Mouse (Mus musculus): ENCODE results near the gene Col25a1. TPM values are rescaled to one million over a fixed set of nuclear protein-coding genes. Genes with fewer than 3 reads are reported as not detected.
A peak's percentile ranks its signal among the peaks of the same experiment; 100 is the strongest.

Gene Col25a1
- polyA plus RNA-seq, 1 experiment: 2.8 TPM

GRCm38 (mm10) chr3:130137640-130138039, 6.3 kb downstream of the Col25a1 start:
- Histone ChIP-seq H3K36me3 (ENCODE audit: control insufficient read depth, insufficient read depth) (no peaks in the 10 kb centered on the region), H3K79me2 (ENCODE audit: control insufficient read depth, insufficient read depth) (no peaks in the 10 kb centered on the region), H3K4me2 (ENCODE audit: low read depth) (peak overlapping the region; percentile 40), H3ac (ENCODE audit: control insufficient read depth, insufficient read length) (no peak overlapping the region), H3K27me3 (ENCODE audit: control insufficient read depth, insufficient read depth, insufficient read length) (no peaks in the 10 kb centered on the region), H3K4me3 (no peak overlapping the region)
- TF ChIP-seq TCF3 (IDR thresholded peaks at IDR 0.05; ENCODE audit: insufficient read length, low read depth) (no peak), MYOG (IDR thresholded peaks at IDR 0.05; ENCODE audit: control insufficient read depth in 1 of 3, insufficient read depth in 1 of 3, insufficient read length in 2 of 3, low read depth in 2 of 3) (no peak), SRF (IDR thresholded peaks at IDR 0.05; ENCODE audit: control insufficient read depth, insufficient read length, low read depth) (no peak), TCF12 (IDR thresholded peaks at IDR 0.05; ENCODE audit: insufficient read depth, poor library complexity, severe bottlenecking) (no peak), CEBPB (IDR thresholded peaks at IDR 0.05; ENCODE audit: insufficient read depth, poor library complexity, severe bottlenecking) (no peak), USF1 (IDR thresholded peaks at IDR 0.05; ENCODE audit: low read depth) (no peak), REST (IDR thresholded peaks at IDR 0.05; ENCODE audit: insufficient read depth, insufficient read length) (no peak), MAX (IDR thresholded peaks at IDR 0.05; ENCODE audit: low read depth) (no peak), POLR2AphosphoS2 (IDR thresholded peaks at IDR 0.05; ENCODE audit: insufficient read length, low read depth) (no peak), POLR2A (IDR thresholded peaks at IDR 0.05; ENCODE audit: insufficient read length, low read depth) (no peak), MYOD1 (IDR thresholded peaks at IDR 0.05; ENCODE audit: control insufficient read depth in 1 of 3, insufficient read length in 2 of 3, low read depth in 2 of 3) (no peak), E2F4 (IDR thresholded peaks at IDR 0.05; ENCODE audit: insufficient read depth) (no peak)

- Histone ChIP-seq H3ac (ENCODE audit: control insufficient read depth, insufficient read length) (no peak overlapping the region), H3K4me2 (ENCODE audit: low read depth) (no peak overlapping the region), H3K36me3 (ENCODE audit: control insufficient read depth, insufficient read depth) (no peaks in the 10 kb centered on the region), H3K4me3 (no peak overlapping the region), H3K79me2 (ENCODE audit: control insufficient read depth, insufficient read depth) (no peaks in the 10 kb centered on the region), H3K27me3 (ENCODE audit: control insufficient read depth, insufficient read depth, insufficient read length) (no peaks in the 10 kb centered on the region)
- TF ChIP-seq TCF3 (IDR thresholded peaks at IDR 0.05; ENCODE audit: insufficient read length, low read depth): no peak
- TF ChIP-seq REST (IDR thresholded peaks at IDR 0.05; ENCODE audit: insufficient read depth, insufficient read length): no peak
These were observed 14.6 kb downstream of the Col25a1 start for GRCm38 (mm10) chr3:130145874-130146273.

GRCm38 (mm10) chr3:130147827-130148226, 16.5 kb downstream of the Col25a1 start:
- Histone ChIP-seq H3K79me2 (ENCODE audit: control insufficient read depth, insufficient read depth) (no peaks in the 10 kb centered on the region), H3ac (ENCODE audit: control insufficient read depth, insufficient read length) (no peak overlapping the region), H3K4me2 (ENCODE audit: low read depth) (peak overlapping the region; percentile 48), H3K4me3 (no peak overlapping the region), H3K36me3 (ENCODE audit: control insufficient read depth, insufficient read depth) (no peaks in the 10 kb centered on the region), H3K27me3 (ENCODE audit: control insufficient read depth, insufficient read depth, insufficient read length) (no peaks in the 10 kb centered on the region)
- TF ChIP-seq POLR2A (IDR thresholded peaks at IDR 0.05; ENCODE audit: insufficient read length, low read depth) (no peak), MYOD1 (IDR thresholded peaks at IDR 0.05; ENCODE audit: control insufficient read depth in 1 of 3, insufficient read length in 2 of 3, low read depth in 2 of 3) (peak; percentile 48 to 97 (median 97)), MAX (IDR thresholded peaks at IDR 0.05; ENCODE audit: low read depth) (no peak), USF1 (IDR thresholded peaks at IDR 0.05; ENCODE audit: low read depth) (no peak), CEBPB (IDR thresholded peaks at IDR 0.05; ENCODE audit: insufficient read depth, poor library complexity, severe bottlenecking) (no peak), MYOG (IDR thresholded peaks at IDR 0.05; ENCODE audit: control insufficient read depth in 1 of 3, insufficient read depth in 1 of 3, insufficient read length in 2 of 3, low read depth in 2 of 3) (peak; percentile 78 to 97 (median 80)), REST (IDR thresholded peaks at IDR 0.05; ENCODE audit: insufficient read depth, insufficient read length) (no peak), POLR2AphosphoS2 (IDR thresholded peaks at IDR 0.05; ENCODE audit: insufficient read length, low read depth) (no peak), E2F4 (IDR thresholded peaks at IDR 0.05; ENCODE audit: insufficient read depth) (no peak), TCF12 (IDR thresholded peaks at IDR 0.05; ENCODE audit: insufficient read depth, poor library complexity, severe bottlenecking) (peak; percentile 70), TCF3 (IDR thresholded peaks at IDR 0.05; ENCODE audit: insufficient read length, low read depth) (peak; percentile 81), SRF (IDR thresholded peaks at IDR 0.05; ENCODE audit: control insufficient read depth, insufficient read length, low read depth) (no peak)

GRCm38 (mm10) chr3:130149180-130149579, 17.9 kb downstream of the Col25a1 start:
- no peak overlapping the region for H3ac ChIP-seq (ENCODE audit: control insufficient read depth, insufficient read length)
- no peaks in the 10 kb centered on the region for H3K79me2 ChIP-seq (ENCODE audit: control insufficient read depth, insufficient read depth)
- H3K27me3 ChIP-seq (ENCODE audit: control insufficient read depth, insufficient read depth, insufficient read length): no peaks in the 10 kb centered on the region
- no peaks in the 10 kb centered on the region for H3K36me3 ChIP-seq (ENCODE audit: control insufficient read depth, insufficient read depth)
- TF ChIP-seq TCF3 (IDR thresholded peaks at IDR 0.05; ENCODE audit: insufficient read length, low read depth): no peak
- TF ChIP-seq MYOG (IDR thresholded peaks at IDR 0.05; ENCODE audit: control insufficient read depth in 1 of 3, insufficient read depth in 1 of 3, insufficient read length in 2 of 3, low read depth in 2 of 3): no peak
- TF ChIP-seq TCF12 (IDR thresholded peaks at IDR 0.05; ENCODE audit: insufficient read depth, poor library complexity, severe bottlenecking): no peak
- no peak for TF ChIP-seq MYOD1 (IDR thresholded peaks at IDR 0.05; ENCODE audit: control insufficient read depth in 1 of 3, insufficient read length in 2 of 3, low read depth in 2 of 3)
- no peak for TF ChIP-seq POLR2A (IDR thresholded peaks at IDR 0.05; ENCODE audit: insufficient read length, low read depth)
- TF ChIP-seq POLR2AphosphoS2 (IDR thresholded peaks at IDR 0.05; ENCODE audit: insufficient read length, low read depth): no peak
- TF ChIP-seq REST (IDR thresholded peaks at IDR 0.05; ENCODE audit: insufficient read depth, insufficient read length): no peak
- H3K4me2 ChIP-seq (ENCODE audit: low read depth): no peak overlapping the region
- no peak overlapping the region for H3K4me3 ChIP-seq

GRCm38 (mm10) chr3:130153117-130153516, 21.8 kb downstream of the Col25a1 start:
- Histone ChIP-seq H3K36me3 (ENCODE audit: control insufficient read depth, insufficient read depth) (no peaks in the 10 kb centered on the region), H3K4me2 (ENCODE audit: low read depth) (no peak overlapping the region), H3K27me3 (ENCODE audit: control insufficient read depth, insufficient read depth, insufficient read length) (no peaks in the 10 kb centered on the region), H3ac (ENCODE audit: control insufficient read depth, insufficient read length) (no peak overlapping the region), H3K79me2 (ENCODE audit: control insufficient read depth, insufficient read depth) (no peaks in the 10 kb centered on the region), H3K4me3 (no peak overlapping the region)
- TF ChIP-seq REST (IDR thresholded peaks at IDR 0.05; ENCODE audit: insufficient read depth, insufficient read length) (no peak), TCF3 (IDR thresholded peaks at IDR 0.05; ENCODE audit: insufficient read length, low read depth) (no peak), SRF (IDR thresholded peaks at IDR 0.05; ENCODE audit: control insufficient read depth, insufficient read length, low read depth) (no peak), USF1 (IDR thresholded peaks at IDR 0.05; ENCODE audit: low read depth) (no peak), POLR2AphosphoS2 (IDR thresholded peaks at IDR 0.05; ENCODE audit: insufficient read length, low read depth) (no peak), MYOG (IDR thresholded peaks at IDR 0.05; ENCODE audit: control insufficient read depth in 1 of 3, insufficient read depth in 1 of 3, insufficient read length in 2 of 3, low read depth in 2 of 3) (no peak), MAX (IDR thresholded peaks at IDR 0.05; ENCODE audit: low read depth) (no peak), CEBPB (IDR thresholded peaks at IDR 0.05; ENCODE audit: insufficient read depth, poor library complexity, severe bottlenecking) (no peak), TCF12 (IDR thresholded peaks at IDR 0.05; ENCODE audit: insufficient read depth, poor library complexity, severe bottlenecking) (no peak), E2F4 (IDR thresholded peaks at IDR 0.05; ENCODE audit: insufficient read depth) (no peak), MYOD1 (IDR thresholded peaks at IDR 0.05; ENCODE audit: control insufficient read depth in 1 of 3, insufficient read length in 2 of 3, low read depth in 2 of 3) (no peak), POLR2A (IDR thresholded peaks at IDR 0.05; ENCODE audit: insufficient read length, low read depth) (no peak)
